Mouse (Mus musculus) CH12.LX (cell line): ENCODE measurements at regions not wholly inside any gene's neighbourhood (a gene's known extent, or its start where the extent isn't known, plus 50 kb on each side); places are given as distances from the start of the nearest gene placed in this dataset.

Experiments used
- DNase-seq: peaks from one replicate; pipeline ENCODE4 v3.0.0-alpha.2; 2013; ENCODE audit errors: extremely low read depth
- H3K27ac ChIP-seq: 2 replicates; pipeline ENCODE4 v1.5.1; 2012; ENCODE audit warnings: low read depth, mild to moderate bottlenecking, control low read depth, moderate library complexity; ENCODE audit not compliant: insufficient read depth
- H3K27me3 ChIP-seq: replicated peaks from 2 replicates; pipeline ENCODE3; 2012; ENCODE audit warnings: inconsistent platforms
- H3K36me3 ChIP-seq, 2 experiments: replicated peaks in 1 of 2; 2 replicates each; pipeline versions ENCODE3 to v1.6.1; 2012; ENCODE audit warnings: inconsistent platforms in 1 of 2, low read length in 1 of 2, mild to moderate bottlenecking in 1 of 2, mixed read lengths in 1 of 2, moderate library complexity in 1 of 2; ENCODE audit not compliant: control insufficient read depth in 1 of 2, insufficient read depth in 1 of 2
- H3K4me1 ChIP-seq, 2 experiments: 2 replicates each; pipeline ENCODE4 v1.6.1; 2012; ENCODE audit warnings: inconsistent platforms in 1 of 2, moderate library complexity in 1 of 2; ENCODE audit not compliant: insufficient read depth in 2 of 2, control insufficient read depth in 1 of 2
- H3K4me2 ChIP-seq: 2 replicates; pipeline ENCODE4 v1.6.1; 2012; ENCODE audit warnings: low read depth, mild to moderate bottlenecking, control low read depth; ENCODE audit not compliant: poor library complexity, insufficient read depth, severe bottlenecking
- H3K4me3 ChIP-seq, 3 experiments: fragments of 150-350 bp in 1 of 3; sonication (generic) in 1 of 3; replicated peaks in 1 of 3; 2 replicates each; pipeline versions ENCODE3 to v1.5.1; 2011 to 2012; ENCODE audit warnings: low read depth in 2 of 3, low read length in 2 of 3, mild to moderate bottlenecking in 2 of 3, moderate library complexity in 2 of 3, control low read depth in 1 of 3, improper control_type of control experiment in 1 of 3, inconsistent platforms in 1 of 3, mixed read lengths in 1 of 3; ENCODE audit not compliant: poor library complexity in 1 of 3
- H3K79me2 ChIP-seq: replicated peaks from 2 replicates; pipeline ENCODE4 v1.6.1; 2012; ENCODE audit warnings: mild to moderate bottlenecking, moderate library complexity; ENCODE audit not compliant: control insufficient read depth, poor library complexity, insufficient read depth, severe bottlenecking; ENCODE audit errors: extremely low read depth
- H3K9ac ChIP-seq: 2 replicates; pipeline ENCODE4 v1.6.1; 2012; ENCODE audit warnings: low read depth, mild to moderate bottlenecking, control low read depth, moderate library complexity; ENCODE audit not compliant: insufficient read depth
- H3K9me3 ChIP-seq: replicated peaks from 2 replicates; pipeline ENCODE3; 2012; ENCODE audit warnings: low read length, inconsistent platforms, mixed read lengths
- CHD1 ChIP-seq: IDR thresholded peaks from 2 replicates; pipeline ENCODE4 v1.6.1; 2012; ENCODE audit warnings: low read depth, low read length, improper control_type of control experiment, inconsistent platforms
- CHD2 ChIP-seq: IDR thresholded peaks from 2 replicates; pipeline ENCODE4 v1.6.1; 2011; ENCODE audit warnings: low read length, improper control_type of control experiment
- CTCF ChIP-seq, 2 experiments: IDR thresholded peaks in 1 of 2; conservative IDR thresholded peaks in 1 of 2; 2 replicates each; pipeline ENCODE4 v1.5.1; 2011 to 2012; ENCODE audit warnings: low read depth in 2 of 2, low read length in 2 of 2, improper control_type of control experiment in 1 of 2, inconsistent platforms in 1 of 2, mild to moderate bottlenecking in 1 of 2, moderate library complexity in 1 of 2
- GABPA ChIP-seq: IDR thresholded peaks from 2 replicates; pipeline ENCODE4 v1.6.1; 2012; ENCODE audit warnings: low read depth, low read length, improper control_type of control experiment, inconsistent platforms; ENCODE audit not compliant: insufficient replicate concordance
- HCFC1 ChIP-seq: IDR thresholded peaks from 2 replicates; pipeline ENCODE4 v1.6.1; 2012; ENCODE audit warnings: low read depth, mild to moderate bottlenecking, inconsistent platforms, low read length, improper control_type of control experiment
- IRF4 ChIP-seq: IDR thresholded peaks from 2 replicates; pipeline ENCODE4 v1.6.1; 2014; ENCODE audit warnings: low read depth, mild to moderate bottlenecking, inconsistent platforms, low read length, improper control_type of control experiment
- KAT2A ChIP-seq: IDR thresholded peaks from 2 replicates; pipeline ENCODE4 v1.6.1; 2012; ENCODE audit warnings: low read length, improper control_type of control experiment, inconsistent platforms; ENCODE audit not compliant: insufficient replicate concordance
- MAFK ChIP-seq: IDR thresholded peaks from 2 replicates; pipeline ENCODE4 v1.6.1; 2011; ENCODE audit warnings: low read length, improper control_type of control experiment; ENCODE audit not compliant: insufficient replicate concordance
- MAX ChIP-seq: IDR thresholded peaks from 2 replicates; pipeline ENCODE4 v1.6.1; 2011; ENCODE audit warnings: low read length, improper control_type of control experiment
- MAZ ChIP-seq: IDR thresholded peaks from 2 replicates; pipeline ENCODE4 v1.6.1; 2012; ENCODE audit warnings: low read depth, mild to moderate bottlenecking, inconsistent platforms, low read length, improper control_type of control experiment, moderate library complexity
- MEF2A ChIP-seq: IDR thresholded peaks from 2 replicates; pipeline ENCODE4 v1.6.1; 2014; ENCODE audit warnings: low read depth, mild to moderate bottlenecking, inconsistent platforms, low read length, improper control_type of control experiment, borderline replicate concordance
- MXI1 ChIP-seq: IDR thresholded peaks from 2 replicates; pipeline ENCODE4 v1.6.1; 2011; ENCODE audit warnings: mild to moderate bottlenecking, low read depth, low read length, improper control_type of control experiment
- POLR2A ChIP-seq: IDR thresholded peaks from 2 replicates; pipeline ENCODE4 v1.6.1; 2011; ENCODE audit warnings: low read depth, mild to moderate bottlenecking, improper control_type of control experiment, low read length
- RAD21 ChIP-seq: IDR thresholded peaks from 2 replicates; pipeline ENCODE4 v1.6.1; 2011; ENCODE audit warnings: low read depth, mild to moderate bottlenecking, low read length, improper control_type of control experiment, moderate library complexity
- RCOR1 ChIP-seq: conservative IDR thresholded peaks from 2 replicates; pipeline ENCODE4 v1.6.1; 2012; ENCODE audit warnings: low read depth, mild to moderate bottlenecking, inconsistent platforms, low read length, improper control_type of control experiment
- SIN3A ChIP-seq: IDR thresholded peaks from 2 replicates; pipeline ENCODE4 v1.6.1; 2012; ENCODE audit warnings: low read length, improper control_type of control experiment, inconsistent platforms
- SMC3 ChIP-seq: IDR thresholded peaks from 2 replicates; pipeline ENCODE4 v1.6.1; 2011; ENCODE audit warnings: low read depth, low read length, improper control_type of control experiment
- TBP ChIP-seq: conservative IDR thresholded peaks from 2 replicates; pipeline ENCODE4 v1.6.1; 2011; ENCODE audit warnings: low read depth, low read length, improper control_type of control experiment
- UBTF ChIP-seq: IDR thresholded peaks from 2 replicates; pipeline ENCODE4 v1.6.1; 2012; ENCODE audit warnings: low read depth, mild to moderate bottlenecking, inconsistent platforms, low read length, improper control_type of control experiment, moderate library complexity
- USF1 ChIP-seq: IDR thresholded peaks from 2 replicates; pipeline ENCODE4 v1.6.1; 2014; ENCODE audit warnings: low read depth, mild to moderate bottlenecking, inconsistent platforms, low read length, improper control_type of control experiment
- USF2 ChIP-seq: conservative IDR thresholded peaks from 2 replicates; pipeline ENCODE4 v1.6.1; 2011; ENCODE audit warnings: low read depth, low read length, improper control_type of control experiment
- ZC3H11A ChIP-seq: IDR thresholded peaks from 2 replicates; pipeline ENCODE4 v1.6.1; 2012; ENCODE audit warnings: low read depth, mild to moderate bottlenecking, inconsistent platforms, low read length, improper control_type of control experiment
- ZKSCAN1 ChIP-seq: IDR thresholded peaks from 2 replicates; pipeline ENCODE4 v1.6.1; 2012; ENCODE audit warnings: low read depth, inconsistent platforms, low read length, improper control_type of control experiment, borderline replicate concordance
- ZNF384 ChIP-seq: IDR thresholded peaks from 2 replicates; pipeline ENCODE4 v1.6.1; 2012; ENCODE audit warnings: low read depth, low read length, improper control_type of control experiment, inconsistent platforms
- dilution Hi-C: fragments of 300-500 bp; cut with MboI; formaldehyde crosslinking; loops from 2 replicates; pipeline ENCODE4 v1.14.3; 2020; ENCODE audit warnings: low sequenced_read_pairs; ENCODE audit not compliant: extremely low pct_unique_long_range_greater_than_20kb, extremely low pct_ligation_motif_present
- in situ Hi-C: fragments of 300-500 bp; cut with MboI; formaldehyde crosslinking; loops from 3 replicates; pipeline ENCODE4 v1.14.3; 2019; ENCODE audit warnings: low sequenced_read_pairs, low pct_ligation_motif_present, low pct_unique_long_range_greater_than_20kb, mixed read lengths

DNA sequence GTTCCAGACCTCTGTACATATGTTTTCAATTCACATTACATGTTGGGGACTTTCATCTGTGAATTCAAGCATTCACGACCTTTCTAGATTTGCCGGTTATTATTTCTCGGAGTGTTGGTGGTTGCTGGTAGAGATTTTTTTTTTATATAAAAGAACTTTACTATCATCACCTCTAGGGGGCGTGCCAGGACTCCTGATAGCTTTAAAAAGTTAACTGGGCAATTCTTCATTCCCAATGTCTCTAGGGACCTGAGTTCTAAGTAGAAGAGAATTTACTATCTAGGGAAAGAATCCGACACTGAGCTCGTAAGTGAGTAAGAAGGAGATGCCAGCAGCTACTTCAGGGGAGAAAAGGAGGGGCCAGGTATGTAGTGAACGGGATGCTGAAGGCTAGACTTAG lies 112.8 kb upstream of the Tmem45b start:
- Histone ChIP-seq H3K36me3 (no peaks in the 10 kb centered on the region), H3K9ac (no peak overlapping the region), H3K79me2 (no peaks in the 10 kb centered on the region), H3K9me3 (no peaks in the 10 kb centered on the region), H3K4me2 (no peak overlapping the region), H3K27ac (no peak overlapping the region), H3K4me1 (no peaks in the 10 kb centered on the region)
- dilution Hi-C loops (no loop called here), in situ Hi-C loops (no loop called here)
- DNase-seq, result peak; percentile 12
- TF ChIP-seq IRF4, result no peak
- no peak for TF ChIP-seq MAZ
- peak; percentile 50 for TF ChIP-seq ZNF384
- TF ChIP-seq CTCF (conservative IDR thresholded peaks at IDR 0.05 in 1 of 2, IDR thresholded peaks at IDR 0.05 in 1 of 2; ENCODE audit: low read depth in 2 of 2, low read length in 2 of 2), result peak in 1 of 2 experiments; percentile 46; a peak in 2 of 4 replicates
- TF ChIP-seq POLR2A, result no peak
- TF ChIP-seq SMC3, result no peak
- no peak for TF ChIP-seq ZC3H11A
- TF ChIP-seq RAD21, result peak; percentile 30
- TF ChIP-seq, all 38 proteins: peak for 3
- Histone ChIP-seq H3K4me3 (no peak overlapping the region), H3K27me3 (no peaks in the 10 kb centered on the region)

DNA sequence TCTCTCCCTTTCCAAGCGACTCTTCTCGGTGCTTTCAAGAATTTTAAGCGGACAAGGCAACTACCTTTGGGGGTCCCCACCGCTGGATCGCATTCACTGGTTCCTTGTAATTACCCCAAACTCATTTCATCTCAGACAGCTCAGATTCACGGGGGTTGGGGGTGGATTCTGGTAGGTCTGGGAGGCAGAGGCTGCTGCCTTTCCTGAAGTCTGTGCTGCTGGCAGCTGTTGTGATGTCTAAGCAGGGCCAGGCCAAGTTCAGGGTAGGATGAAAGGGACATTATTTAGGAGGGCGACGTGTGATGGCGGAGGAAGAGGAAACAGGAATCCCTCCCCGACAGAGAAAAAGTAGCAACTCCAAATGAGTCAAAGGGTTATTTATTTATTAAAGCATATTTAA lies 102.8 kb upstream of the Tmem45b start:
- peaks cover 3% of the 10 kb centered on the region for H3K9me3 ChIP-seq
- dilution Hi-C loops (no loop called here), in situ Hi-C loops (loop anchor here (25.0 kb wide), 1 partner anchor 595 kb away; no protein-coding TSS in a partner anchor)
- H3K36me3 ChIP-seq, result no peaks in the 10 kb centered on the region
- no peak overlapping the region for H3K27ac ChIP-seq
- H3K79me2 ChIP-seq, result no peaks in the 10 kb centered on the region
- TF ChIP-seq RCOR1 (no peak), MAZ (no peak), SMC3 (no peak), USF1 (no peak)
- H3K9ac ChIP-seq, result no peak overlapping the region
- no peak overlapping the region for H3K4me2 ChIP-seq
- no peak overlapping the region for H3K4me3 ChIP-seq
- DNase-seq, result no peak
- no peaks in the 10 kb centered on the region for H3K4me1 ChIP-seq
- no peaks in the 10 kb centered on the region for H3K27me3 ChIP-seq

DNA sequence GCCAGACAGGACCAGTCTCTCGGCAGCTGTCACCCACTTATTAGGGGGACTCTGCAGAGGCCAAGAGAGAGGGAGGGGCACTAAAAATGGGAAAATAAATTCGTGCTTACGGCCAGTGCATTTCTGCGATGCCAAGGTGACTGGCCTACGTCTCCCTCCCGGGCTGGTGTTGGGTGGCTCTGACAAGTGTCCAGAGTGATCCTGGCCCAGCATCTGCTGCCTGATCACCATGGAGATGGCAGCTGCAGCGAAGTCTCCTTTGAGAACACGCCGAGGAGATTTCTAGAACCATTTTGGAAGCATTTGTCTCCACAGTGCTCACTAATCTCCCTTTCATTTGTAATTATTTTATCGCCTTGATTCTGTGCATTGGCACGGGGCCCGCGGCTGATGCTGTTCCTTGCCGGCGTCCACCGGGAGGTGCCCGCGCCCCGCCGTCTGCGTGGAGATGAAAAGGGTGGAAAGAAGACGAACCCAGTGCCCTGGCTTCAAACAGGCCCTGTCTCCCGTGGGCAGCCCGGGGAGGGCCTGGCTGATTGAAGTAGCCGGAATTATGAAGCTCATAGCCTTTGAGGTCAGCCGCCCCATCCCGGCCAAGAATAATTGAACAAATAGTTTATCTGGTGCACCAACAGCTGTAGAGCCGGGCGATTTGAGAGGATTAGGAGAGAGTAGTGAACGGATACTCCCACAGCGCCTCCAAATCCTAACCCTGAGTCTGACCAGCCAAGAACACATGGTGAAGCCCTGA lies 102.2 kb upstream of the Tmem45b start:
- Histone ChIP-seq H3K27ac (no peak overlapping the region), H3K4me1 (no peaks in the 10 kb centered on the region), H3K4me2 (no peak overlapping the region), H3K4me3 (no peak overlapping the region), H3K9ac (no peak overlapping the region), H3K9me3 (peaks cover 3% of the 10 kb centered on the region), H3K79me2 (no peaks in the 10 kb centered on the region), H3K36me3 (no peaks in the 10 kb centered on the region), H3K27me3 (no peaks in the 10 kb centered on the region)
- TF ChIP-seq MXI1 (no peak), GABPA (no peak), TBP (no peak), CHD1 (no peak), ZNF384 (no peak), UBTF (no peak), MEF2A (no peak), IRF4 (no peak), USF2 (no peak), ZKSCAN1 (no peak), SIN3A (no peak), MAFK (no peak), HCFC1 (no peak), CHD2 (no peak), KAT2A (no peak), MAX (no peak), ZC3H11A (no peak)
- in situ Hi-C loops, result loop anchor here (25.0 kb wide), 1 partner anchor 596 kb away; no protein-coding TSS in a partner anchor
- DNase-seq, result no peak
- dilution Hi-C loops, result no loop called here
